Mouse (Mus musculus) layer of hippocampus, adult 9-11 months (tissue): ENCODE data around the gene Llcfc1.

ENCODE experiments used
- DNase-seq: peaks from one replicate; pipeline ENCODE4 v3.0.0; 2022

The Llcfc1 gene

GRCm38 (mm10) chr6:41706275-41706674 lies 22.0 kb downstream of the Llcfc1 start:
- no peak for DNase-seq

GRCm38 (mm10) chr6:41710281-41710680 lies 26.1 kb downstream of the Llcfc1 start:
- no peak for DNase-seq

GRCm38 (mm10) chr6:41721430-41721829 lies 37.2 kb downstream of the Llcfc1 start:
- no peak for DNase-seq

GRCm38 (mm10) chr6:41727989-41728609 lies 43.9 kb downstream of the Llcfc1 start:
- DNase-seq = no peak

- no peak for DNase-seq
These were observed 50.7 kb downstream of the Llcfc1 start for GRCm38 (mm10) chr6:41734719-41735470.
